Mouse (Mus musculus): ENCODE measurements at regions not wholly inside any gene's neighbourhood (a gene's known extent, or its start where the extent isn't known, plus 50 kb on each side); places are given as distances from the start of the nearest gene placed in this dataset.

DNA sequence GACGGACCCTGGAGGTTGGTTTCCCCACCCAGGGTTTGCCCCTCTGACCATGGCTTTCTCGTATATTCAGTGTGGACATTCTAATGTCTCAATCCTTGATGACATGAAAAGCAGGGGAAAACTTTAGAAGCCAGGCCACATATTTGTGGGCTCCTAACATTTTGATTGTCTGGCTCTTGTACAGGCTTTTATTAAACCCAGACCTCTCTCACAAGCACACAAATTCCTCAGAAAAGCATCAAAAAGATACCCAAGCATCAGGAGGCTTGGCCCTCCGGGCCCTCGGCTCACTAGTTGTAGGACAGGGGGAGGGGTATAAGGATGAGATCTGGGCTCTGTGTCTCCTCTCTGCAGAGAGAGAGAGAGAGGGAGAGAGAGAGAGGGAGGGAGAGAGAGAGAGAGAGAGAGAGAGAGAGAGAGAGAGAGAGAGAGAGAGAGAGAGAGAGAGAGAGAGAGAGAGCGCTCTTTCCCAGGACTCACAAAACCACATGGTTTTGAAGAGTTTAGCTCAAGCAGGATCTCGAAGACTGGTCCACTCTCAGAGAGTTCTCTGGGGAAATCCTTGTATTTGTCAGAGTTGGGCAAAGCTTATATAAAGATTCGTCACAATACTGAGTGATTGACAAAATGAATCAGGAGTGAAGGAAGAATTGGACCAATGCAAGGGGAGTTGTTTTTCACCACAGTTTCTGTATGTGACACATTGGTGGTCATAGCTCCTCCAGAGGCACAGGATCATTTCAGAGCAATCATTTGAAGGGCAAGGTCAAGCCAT lies 167.2 kb upstream of the Cxcl12 start:
- DNase-seq = no peak

DNA sequence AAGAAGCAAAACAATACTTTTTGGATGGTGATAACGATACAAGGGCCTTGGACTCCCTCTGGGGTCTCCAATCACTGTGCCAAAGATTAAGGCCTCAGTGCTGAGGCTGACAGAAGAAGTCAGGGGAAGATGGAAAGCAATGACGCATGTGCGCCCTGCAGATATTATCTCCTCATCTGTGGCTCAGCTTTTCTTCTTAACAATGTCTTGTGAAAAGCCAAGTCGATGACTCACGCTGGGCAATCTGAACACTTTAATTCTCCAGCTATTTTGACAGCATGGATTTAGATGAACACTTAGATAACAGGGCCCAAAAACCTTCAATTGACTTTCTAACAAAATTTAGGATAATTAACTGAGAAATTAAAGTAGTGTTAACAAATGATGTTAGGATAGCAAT lies 155.7 kb upstream of the Cxcl12 start:
- DNase-seq = no peak

DNA sequence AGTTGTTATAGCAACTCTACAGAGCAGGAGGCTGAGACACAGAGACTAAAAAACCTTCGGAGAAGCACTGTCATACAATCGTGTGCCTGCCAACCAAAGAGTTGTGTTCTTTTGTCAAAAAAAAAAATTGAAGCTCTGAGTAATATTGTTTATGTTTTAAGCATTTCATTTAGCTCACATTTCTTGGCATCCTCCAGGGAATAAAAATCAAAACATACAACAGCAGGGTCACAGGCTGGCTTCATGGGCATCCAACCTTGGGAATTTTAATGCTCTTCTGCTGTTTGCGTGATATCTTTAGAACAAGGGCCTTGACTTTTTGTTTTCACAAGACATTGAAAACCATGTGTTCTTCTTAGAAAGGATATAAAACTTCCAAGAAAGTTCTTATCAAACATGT lies 152.9 kb upstream of the Cxcl12 start:
- no peak for DNase-seq

- DNase-seq = no peak
Observed at GRCm38 (mm10) chr6:117021851-117022250, 146.5 kb upstream of the Cxcl12 start.

DNA sequence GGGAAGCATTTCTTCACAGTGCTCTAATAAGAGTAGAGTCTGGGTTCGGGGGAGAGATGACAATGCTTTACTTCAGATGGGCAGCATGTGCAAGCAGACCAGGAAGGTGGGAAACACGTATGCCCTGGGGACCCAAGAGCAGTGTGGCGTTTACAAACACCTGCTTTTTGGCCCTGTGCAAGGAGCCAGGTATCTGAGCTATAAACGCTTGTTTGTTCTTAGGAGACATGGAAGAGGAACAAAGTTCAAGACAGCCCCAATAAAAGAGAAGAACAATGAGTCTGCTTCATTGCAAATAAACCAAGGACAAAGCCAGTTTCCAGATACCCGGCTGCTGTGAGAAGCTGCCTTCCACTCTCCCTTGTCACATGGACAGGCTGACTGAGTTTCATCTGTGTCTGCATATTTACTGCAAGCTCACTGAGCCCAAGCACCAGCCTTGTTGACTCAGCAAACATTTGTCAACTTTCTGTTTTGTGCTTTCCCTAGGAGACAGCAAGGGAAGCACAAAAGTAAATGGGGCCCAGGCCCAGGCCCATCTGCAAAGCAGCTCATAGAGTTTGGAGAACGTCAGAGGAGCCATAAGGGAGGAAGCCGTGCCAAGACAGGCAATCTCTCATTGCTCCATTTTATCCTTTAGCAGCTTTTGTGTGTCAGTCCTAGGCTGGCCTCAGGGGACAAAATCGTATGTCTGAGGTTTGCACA lies 136.1 kb upstream of the Cxcl12 start:
- DNase-seq = no peak

DNA sequence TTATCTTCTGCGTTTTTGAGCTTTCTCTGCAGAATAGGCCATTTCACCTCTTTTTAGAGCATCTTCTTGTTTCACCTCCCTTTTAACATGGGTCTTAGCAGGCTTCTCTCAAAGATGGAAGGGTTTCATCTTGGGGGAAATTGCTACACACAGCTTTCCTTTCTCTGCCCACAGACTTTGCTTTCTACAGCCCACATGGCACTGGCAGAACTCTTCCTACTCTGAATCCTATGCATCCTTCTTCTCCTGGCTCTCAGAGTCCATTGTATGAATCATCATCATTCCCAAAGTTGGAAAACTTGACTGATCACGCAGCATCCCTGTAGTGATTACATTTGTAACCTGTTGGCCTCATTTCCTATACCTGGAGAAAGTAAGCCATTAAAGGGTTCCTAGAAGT lies 124.6 kb upstream of the Cxcl12 start:
- no peak for DNase-seq

DNA sequence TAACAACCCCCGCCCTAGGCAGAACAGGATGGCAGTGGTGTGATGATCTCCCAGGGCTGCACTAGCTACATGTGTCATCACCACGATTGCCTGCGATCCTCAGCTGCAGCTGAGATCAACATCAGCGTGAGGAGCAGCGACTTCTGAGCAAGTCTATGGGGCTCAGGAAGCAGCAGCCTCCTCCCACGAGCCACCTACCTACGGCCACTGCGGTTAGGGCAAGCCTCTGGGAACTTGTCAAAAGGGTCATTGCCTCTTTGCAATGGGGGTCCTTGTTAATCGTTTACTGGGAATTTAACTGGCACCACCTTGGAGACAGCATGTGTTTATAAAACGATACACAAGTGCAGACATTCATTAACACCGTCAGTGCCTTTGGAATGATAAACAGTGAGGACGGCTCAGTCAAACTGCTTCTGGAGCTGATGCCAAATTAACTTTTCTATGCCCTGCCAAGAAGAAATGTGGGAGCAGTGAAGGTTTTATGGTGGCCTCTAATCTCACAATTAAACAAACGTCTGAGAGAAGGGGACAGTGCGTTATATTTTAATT lies 118.8 kb upstream of the Cxcl12 start:
- DNase-seq = no peak

- DNase-seq = no peak
Observed at GRCm38 (mm10) chr6:117060688-117061087, 107.6 kb upstream of the Cxcl12 start.

- no peak for DNase-seq
Observed at GRCm38 (mm10) chr6:117067541-117068305, 100.6 kb upstream of the Cxcl12 start.

DNA sequence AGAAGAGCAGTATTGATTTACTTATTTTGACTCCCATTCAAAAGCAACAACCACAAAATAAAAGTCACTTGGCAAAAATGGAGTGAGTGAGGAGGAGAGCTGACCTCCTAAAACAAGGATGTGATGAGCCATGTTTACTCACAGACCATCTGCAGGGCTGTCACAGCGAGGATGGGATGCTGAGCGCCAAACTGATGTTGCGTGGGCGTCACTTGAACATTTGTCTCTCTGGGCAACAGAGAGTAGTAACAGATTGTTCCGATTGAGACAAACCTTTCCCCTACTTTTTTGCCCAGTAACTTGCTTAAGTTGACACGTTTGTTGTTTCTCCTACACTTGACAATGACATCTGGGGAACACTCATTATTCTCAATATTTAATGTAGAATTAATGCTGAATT lies 97.0 kb upstream of the Cxcl12 start:
- no peak for DNase-seq

DNA sequence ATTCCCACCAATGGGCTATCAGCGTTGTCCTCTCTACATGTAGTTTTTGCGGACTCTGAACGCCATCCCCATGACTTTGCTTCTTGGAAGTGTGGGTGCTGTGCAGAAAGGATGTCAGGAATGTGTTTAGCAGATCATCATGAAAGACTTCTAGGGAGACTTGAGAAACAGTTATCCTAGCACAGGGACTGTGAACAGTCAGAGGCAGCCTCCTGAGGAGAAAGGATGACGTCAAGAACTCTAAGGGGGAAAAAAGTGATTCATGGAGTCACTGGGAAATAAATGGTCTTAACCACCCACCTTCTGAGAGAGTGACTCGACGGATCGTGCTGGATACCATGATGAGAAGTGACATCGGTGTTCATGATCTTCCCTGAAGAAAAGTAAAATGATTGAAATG lies 96.5 kb upstream of the Cxcl12 start:
- DNase-seq = no peak

- no peak for DNase-seq
Observed at GRCm38 (mm10) chr6:117079500-117079899, 88.8 kb upstream of the Cxcl12 start.

GRCm38 (mm10) chr6:117080973-117081372 lies 87.4 kb upstream of the Cxcl12 start:
- DNase-seq = no peak

DNA sequence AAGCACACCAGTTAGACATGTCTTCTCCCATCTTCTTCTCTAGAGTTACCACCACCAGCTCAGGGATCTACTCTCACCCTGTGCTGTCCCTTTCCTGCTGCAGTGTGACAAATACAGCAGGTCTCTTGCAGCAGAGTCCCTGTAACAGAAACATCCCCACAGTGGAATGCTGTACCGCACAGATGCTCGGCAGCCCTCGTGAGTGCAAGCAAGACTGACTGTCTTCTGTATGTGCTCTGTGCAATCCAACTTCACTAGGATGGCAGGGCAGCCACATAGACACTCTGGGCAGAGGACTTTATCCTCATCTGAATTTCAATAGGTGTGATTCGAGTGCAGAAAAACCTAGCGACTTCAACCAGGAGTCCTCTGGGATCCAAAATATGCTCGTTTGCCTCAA lies 84.1 kb upstream of the Cxcl12 start:
- DNase-seq = no peak

DNA sequence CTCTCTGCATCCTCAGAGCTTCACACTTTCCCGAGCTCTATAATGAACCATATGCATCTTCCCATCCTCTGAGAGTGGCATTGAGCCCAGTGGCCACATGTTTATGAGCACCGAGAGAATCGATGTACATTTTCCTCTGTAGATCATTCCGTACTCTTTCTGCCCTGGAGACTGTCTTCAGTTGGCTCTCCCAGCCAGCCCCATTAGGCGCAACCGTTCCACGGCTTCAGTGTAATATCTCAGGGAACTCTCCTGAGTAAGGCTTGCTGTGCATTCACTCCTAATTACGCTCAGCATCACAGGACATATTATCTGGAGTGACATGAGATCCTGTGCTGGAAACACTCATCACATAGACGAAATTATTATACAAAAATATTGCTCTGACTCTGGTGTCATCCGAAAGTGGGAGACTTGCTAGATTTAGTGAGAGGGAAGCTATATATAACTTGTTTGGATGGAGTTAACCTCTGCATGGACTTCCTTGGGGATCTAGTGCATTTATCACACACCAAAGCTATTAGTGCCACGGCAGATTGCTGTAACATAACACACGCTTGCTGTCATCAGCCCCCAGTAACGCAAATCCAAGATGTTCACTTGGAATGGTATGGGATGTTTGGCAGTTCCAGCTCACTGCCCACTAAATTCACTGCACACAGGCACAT lies 83.4 kb upstream of the Cxcl12 start:
- DNase-seq = no peak

GRCm38 (mm10) chr6:117094742-117095141 lies 73.6 kb upstream of the Cxcl12 start:
- no peak for DNase-seq

- no peak for DNase-seq
Observed at GRCm38 (mm10) chr6:117099871-117100270, 68.5 kb upstream of the Cxcl12 start.

GRCm38 (mm10) chr6:117102693-117103092 lies 65.6 kb upstream of the Cxcl12 start:
- no peak for DNase-seq

DNA sequence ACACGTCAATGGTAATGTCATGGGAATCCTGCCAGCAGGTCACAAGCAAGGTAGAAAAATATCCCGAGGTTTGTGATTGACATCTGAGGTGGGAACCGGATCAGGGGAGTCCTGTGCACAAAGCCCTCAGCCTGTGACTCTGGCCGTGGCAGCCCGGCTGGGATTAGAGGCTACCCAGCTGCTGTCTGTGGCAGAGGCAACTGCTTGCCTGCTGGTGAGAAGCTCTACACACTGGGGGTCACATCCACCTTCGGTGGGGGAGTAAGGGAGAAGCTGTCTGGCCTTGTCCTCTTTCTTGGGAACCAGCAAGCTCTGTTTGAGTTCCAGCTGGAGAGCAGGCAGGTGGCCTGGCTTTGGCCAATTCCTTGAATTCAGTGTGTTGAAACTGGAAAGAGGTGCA lies 64.3 kb upstream of the Cxcl12 start:
- DNase-seq = no peak

DNA sequence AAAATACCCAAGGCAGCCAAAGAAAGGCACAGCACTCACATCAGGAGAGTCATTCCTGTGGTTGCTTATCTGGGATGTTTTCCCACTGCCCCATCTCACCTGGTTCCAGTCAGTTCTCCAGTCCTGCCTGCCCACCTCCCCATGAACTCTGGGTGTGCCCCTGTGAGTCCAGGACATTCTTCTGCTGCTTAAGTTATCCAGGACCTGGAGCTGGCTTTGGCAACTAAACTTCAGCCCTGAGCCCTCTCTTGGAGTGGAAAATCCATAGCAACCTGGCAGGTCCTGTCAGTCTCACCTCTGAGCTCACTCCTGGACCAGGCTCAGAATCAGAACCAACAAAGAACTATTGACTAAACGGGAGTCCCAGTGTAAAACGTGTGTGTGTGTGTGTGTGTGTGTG lies 63.9 kb upstream of the Cxcl12 start:
- no peak for DNase-seq

DNA sequence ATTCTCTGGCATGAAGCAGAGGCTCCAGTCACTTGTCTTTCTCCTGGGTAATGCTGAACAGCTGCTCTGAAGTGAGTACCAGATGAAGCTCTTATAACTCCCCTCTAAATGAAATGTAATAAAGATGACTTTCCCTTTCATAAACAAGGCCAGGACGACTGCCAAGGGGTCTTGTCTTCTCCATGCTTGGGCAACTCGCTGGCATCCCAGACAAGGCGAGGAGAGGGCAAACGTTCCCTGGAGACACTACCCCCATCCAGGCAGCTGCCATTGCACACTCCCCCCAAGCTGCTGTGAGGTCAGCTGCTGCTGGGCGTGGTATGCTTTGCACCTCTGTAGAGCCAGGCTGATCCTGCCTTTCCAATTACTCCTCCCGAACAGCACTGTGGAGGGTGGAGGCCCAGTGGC lies 63.1 kb upstream of the Cxcl12 start:
- DNase-seq = no peak

GRCm38 (mm10) chr6:117110291-117110690 lies 58.0 kb upstream of the Cxcl12 start:
- no peak for DNase-seq

GRCm38 (mm10) chr6:117114859-117115258 lies 53.5 kb upstream of the Cxcl12 start:
- no peak for DNase-seq

Data from cerebellum, adult 9-11 months (tissue).